Mouse (Mus musculus) mouse embryonic stem cell (cell line): ENCODE data around the gene Rbbp9.
"Not testable (repeated sequence)": the region's sequence is repeated elsewhere in the genome, so short reads cannot be mapped to it uniquely, and the experiment has no call there.

Experiments
- in situ Hi-C, 2 experiments: fragments of 300-500 bp; cut with MboI; formaldehyde crosslinking; loops; 1 replicate in 1 of 2; 3 replicates in 1 of 2; pipeline ENCODE4 v1.14.3; 2019 to 2020; ENCODE audit warnings: low sequenced_read_pairs in 2 of 2, low pct_unique_long_range_greater_than_20kb in 1 of 2, mixed read lengths in 1 of 2; ENCODE audit not compliant: unreplicated experiment in 1 of 2

Rbbp9 gene

GRCm38 (mm10) chr2:144550529-144550928, at the start of gene Rbbp9:
Rbbp9 (minus strand) TSS chr2:144550869.
- in situ Hi-C loops, result no loop called here

- in situ Hi-C loops, result no loop called here
Observed at GRCm38 (mm10) chr2:144599831-144600687, 49.4 kb upstream of the Rbbp9 start, which contains the start of gene Dtd1. Dtd1 (plus strand) TSS chr2:144599897.

GRCm38 (mm10) chr2:144598006-144598405, 47.3 kb upstream of the Rbbp9 start:
- in situ Hi-C loops, result no loop called here

- in situ Hi-C loops, result no loop called here
Observed at GRCm38 (mm10) chr2:144593951-144594651, 43.4 kb upstream of the Rbbp9 start, which contains the start of gene Smim26. Smim26 (plus strand) TSS chr2:144594054.

- in situ Hi-C loops, result not testable (repeated sequence)
Observed at GRCm38 (mm10) chr2:144593036-144593435, 42.4 kb upstream of the Rbbp9 start.

- in situ Hi-C loops, result no loop called here
Observed at GRCm38 (mm10) chr2:144588723-144589122, 38.1 kb upstream of the Rbbp9 start.

GRCm38 (mm10) chr2:144555820-144556552, 5.3 kb upstream of the Rbbp9 start, which contains the start of gene Sec23b:
Sec23b (plus strand) TSS chr2:144556229.
- in situ Hi-C loops, result no loop called here

- in situ Hi-C loops, result no loop called here
Observed at GRCm38 (mm10) chr2:144555286-144555819, 4.7 kb upstream of the Rbbp9 start.

GRCm38 (mm10) chr2:144553905-144554304, 3.2 kb upstream of the Rbbp9 start:
- in situ Hi-C loops, result no loop called here

GRCm38 (mm10) chr2:144547559-144547958, 3.1 kb downstream of the Rbbp9 start:
- in situ Hi-C loops, result no loop called here

GRCm38 (mm10) chr2:144545481-144545880, 5.2 kb downstream of the Rbbp9 start:
- in situ Hi-C loops, result no loop called here

GRCm38 (mm10) chr2:144545061-144545460, 5.6 kb downstream of the Rbbp9 start:
- in situ Hi-C loops, result no loop called here

GRCm38 (mm10) chr2:144544630-144545029, 6.0 kb downstream of the Rbbp9 start:
- in situ Hi-C loops, result no loop called here

GRCm38 (mm10) chr2:144543670-144544069, 7.0 kb downstream of the Rbbp9 start:
- in situ Hi-C loops, result no loop called here

GRCm38 (mm10) chr2:144541246-144541645, 9.4 kb downstream of the Rbbp9 start:
- in situ Hi-C loops, result no loop called here

- in situ Hi-C loops, result no loop called here
Observed at GRCm38 (mm10) chr2:144537123-144537522, 13.5 kb downstream of the Rbbp9 start.

GRCm38 (mm10) chr2:144527821-144528174, 22.9 kb downstream of the Rbbp9 start:
- in situ Hi-C loops, result no loop called here

GRCm38 (mm10) chr2:144526981-144527820, 23.5 kb downstream of the Rbbp9 start, which contains the start of the genes Dzank1 and Polr3f:
Dzank1 (minus strand) TSS chr2:144527414.
Polr3f (plus strand) TSS chr2:144527718.
- in situ Hi-C loops, result no loop called here
